Mouse (Mus musculus) brown adipose tissue, adult 24 weeks (tissue): ENCODE data around the gene Fam117a. TPM values are rescaled to one million over a fixed set of nuclear protein-coding genes. Genes with fewer than 3 reads are reported as not detected.

ENCODE experiments used
- H3K27ac ChIP-seq: fragments of 200-500 bp; replicated peaks from 2 replicates; pipeline ENCODE4 v1.5.1; 2012; ENCODE audit warnings: low read depth, mild to moderate bottlenecking, low read length
- H3K4me1 ChIP-seq: fragments of 200-500 bp; 2 replicates; pipeline ENCODE4 v1.6.1; 2012; ENCODE audit warnings: low read length, mixed read lengths; ENCODE audit not compliant: control insufficient read depth, insufficient read depth, insufficient read length
- H3K4me3 ChIP-seq: fragments of 200-500 bp; 2 replicates; pipeline ENCODE4 v1.5.1; 2012; ENCODE audit warnings: low read depth, mild to moderate bottlenecking, low read length, moderate library complexity; ENCODE audit not compliant: insufficient read depth
- polyA plus RNA-seq: library from polyadenylated mRNA; stranded (reverse); fragments of >200 nt; gene quantifications from 2 replicates; pipeline ENCODE4 v1.2.4, GENCODE M21; 2012; ENCODE audit not compliant: missing spikeins, insufficient read depth, insufficient read length

Gene Fam117a
- polyA plus RNA-seq, result 11.0 and 14.8 TPM in 2 replicates

DNA sequence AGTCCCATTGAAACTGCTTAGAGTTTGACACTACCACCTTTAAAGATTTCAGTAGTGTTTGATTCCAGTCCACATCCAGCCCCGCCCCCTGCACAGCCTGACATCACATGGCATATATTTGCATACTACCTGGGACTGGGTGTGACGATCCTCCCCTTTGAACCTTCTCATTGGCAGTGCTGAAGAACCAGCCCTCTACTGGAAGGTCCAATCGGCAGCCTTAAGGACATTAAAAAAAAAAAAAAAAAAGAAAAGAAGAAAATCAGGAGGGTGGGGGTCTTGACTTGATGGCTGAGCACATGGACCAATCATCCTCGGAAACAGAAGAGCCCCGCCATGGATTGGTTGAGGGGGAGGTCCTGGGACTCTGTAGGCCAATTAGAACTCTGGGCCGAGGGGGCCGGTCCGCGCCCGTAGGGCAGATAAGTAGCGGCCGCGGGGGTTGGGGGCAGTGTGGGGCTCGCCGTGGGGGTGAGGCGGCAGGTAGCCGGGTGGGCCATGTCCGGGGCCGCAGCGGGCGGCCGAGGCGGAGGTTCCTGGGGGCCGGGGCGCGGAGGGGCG is at the start of gene Fam117a:
Fam117a (plus strand) TSS at position 451 of the 561 bp plus-strand sequence.
- peaks cover 19% of the 10 kb centered on the region; the same call in 1 of the 2 replicates for H3K4me1 ChIP-seq
- H3K27ac ChIP-seq, result 0 out of 2 replicates have a peak within 1 kb of the TSS, but pooled peaks have one; percentile 15
- peak within 1 kb of the TSS; percentile 90 for H3K4me3 ChIP-seq

DNA sequence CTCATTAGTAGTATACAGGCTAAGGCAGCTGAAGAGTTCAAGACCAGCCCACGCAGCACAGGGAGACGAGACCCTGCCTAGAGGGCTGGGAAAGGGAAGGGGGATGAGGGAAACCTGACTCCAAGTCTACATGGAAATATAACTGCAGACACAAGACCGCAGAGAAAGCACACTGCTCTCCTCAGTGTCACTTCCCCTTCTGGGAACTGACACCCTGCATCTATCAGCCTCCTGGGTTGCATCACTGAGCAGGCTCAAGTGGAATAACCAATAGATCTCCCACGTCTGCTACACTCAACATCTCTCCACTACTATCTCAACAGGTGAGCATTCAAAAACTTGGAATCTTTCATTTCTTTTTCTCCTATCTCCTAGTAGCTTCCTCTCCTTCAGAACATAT is 44.8 kb upstream of the Fam117a start:
- H3K4me3 ChIP-seq, result no peak overlapping the region
- H3K27ac ChIP-seq, result no peak overlapping the region
- H3K4me1 ChIP-seq, result 0 out of 2 replicates have a peak, but pooled peaks cover 2% of the 10 kb centered on the region

DNA sequence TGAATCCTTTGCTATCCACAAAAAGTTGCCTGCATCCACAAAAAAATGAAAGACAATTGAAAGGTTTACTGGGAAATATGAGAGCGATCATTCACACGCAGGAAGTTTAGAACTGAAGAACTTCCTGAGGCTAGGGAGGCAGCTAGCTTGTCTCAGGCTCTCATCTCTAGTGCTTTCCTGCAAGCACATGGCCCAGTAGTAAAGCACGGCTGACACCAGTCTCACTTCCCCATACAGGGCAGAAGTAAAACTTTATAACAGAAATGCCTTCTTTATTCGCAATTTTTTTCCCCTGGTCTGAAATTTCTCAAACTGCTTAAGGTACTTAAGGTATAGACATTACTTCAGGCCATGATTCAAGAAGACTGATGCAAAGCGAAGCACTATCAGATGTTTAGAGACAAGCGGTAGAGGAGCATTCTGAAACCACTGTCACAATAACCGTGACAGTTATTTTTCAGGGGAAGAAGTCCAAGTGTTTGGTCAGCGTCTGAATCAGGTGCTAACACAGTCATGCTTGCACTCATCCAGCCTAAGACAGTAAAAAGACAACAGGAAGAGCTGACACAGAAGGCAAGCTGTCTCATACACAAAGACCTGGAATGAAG is 43.7 kb upstream of the Fam117a start:
- no peak overlapping the region for H3K4me3 ChIP-seq
- H3K4me1 ChIP-seq, result 0 out of 2 replicates have a peak, but pooled peaks cover 2% of the 10 kb centered on the region
- H3K27ac ChIP-seq, result no peak overlapping the region; the same call in 1 of the 2 replicates

DNA sequence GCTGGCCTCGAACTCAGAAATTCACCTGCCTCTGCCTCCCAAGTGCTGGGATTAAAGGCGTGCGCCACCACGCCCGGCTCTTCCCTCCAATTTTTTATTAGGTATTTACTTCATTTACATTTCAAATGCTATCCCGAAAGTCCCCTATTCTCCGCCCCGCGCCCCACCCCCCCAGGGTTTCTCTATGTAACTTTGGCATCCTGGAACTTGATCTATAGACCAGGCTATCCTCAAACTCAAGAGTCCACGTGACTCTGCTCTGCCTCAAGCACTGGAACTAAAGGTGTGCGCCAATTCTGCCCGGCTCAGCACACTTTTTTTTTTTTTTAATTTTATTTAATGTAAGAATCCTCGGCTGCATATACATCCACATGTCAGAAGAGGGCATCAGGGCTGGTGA is 41.1 kb upstream of the Fam117a start:
- Histone ChIP-seq H3K4me3 (no peak overlapping the region), H3K27ac (no peak overlapping the region), H3K4me1 (0 out of 2 replicates have a peak, but pooled peaks cover 2% of the 10 kb centered on the region)

DNA sequence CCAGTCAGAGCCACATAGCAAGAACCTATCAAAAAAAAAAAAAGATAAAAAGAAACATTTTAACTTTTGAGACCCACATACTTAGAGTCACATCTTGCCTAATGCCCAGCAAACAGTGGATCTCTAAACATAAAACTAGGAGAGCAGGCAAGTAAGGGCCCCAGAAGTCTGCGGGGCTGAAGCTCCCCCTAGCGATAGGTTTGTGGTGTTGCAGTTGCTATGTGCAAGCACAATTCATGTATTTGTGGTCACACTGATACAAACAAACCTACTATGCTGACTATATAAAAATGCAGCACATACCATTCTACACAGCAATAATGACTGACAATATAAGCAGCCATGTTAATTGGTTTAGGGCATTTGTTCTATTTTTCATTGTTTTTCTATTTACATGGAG is 38.7 kb upstream of the Fam117a start:
- H3K4me3 ChIP-seq, result no peak overlapping the region
- H3K4me1 ChIP-seq, result 0 out of 2 replicates have a peak, but pooled peaks cover 2% of the 10 kb centered on the region
- no peak overlapping the region for H3K27ac ChIP-seq

DNA sequence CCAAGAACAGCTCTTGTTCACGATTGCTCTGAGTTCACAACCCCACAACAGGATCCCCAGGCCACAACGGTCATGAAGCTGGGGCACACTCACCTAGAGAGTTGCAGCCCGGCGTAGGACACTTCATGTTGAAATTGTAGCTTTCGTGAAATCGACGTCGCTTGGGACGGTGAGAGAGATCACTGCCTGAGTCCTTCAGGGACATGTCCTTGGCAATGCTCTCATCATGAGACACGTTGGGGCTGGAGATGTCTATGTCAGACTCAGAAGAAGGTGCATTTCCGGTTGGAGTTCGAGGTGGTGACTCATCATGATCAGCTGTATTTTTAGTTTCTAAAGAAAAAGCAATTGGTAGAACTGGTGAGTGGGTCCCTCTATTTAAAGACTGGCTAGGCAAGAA is 36.9 kb upstream of the Fam117a start:
- H3K27ac ChIP-seq, result no peak overlapping the region
- no peak overlapping the region for H3K4me3 ChIP-seq
- no peaks in the 10 kb centered on the region for H3K4me1 ChIP-seq

DNA sequence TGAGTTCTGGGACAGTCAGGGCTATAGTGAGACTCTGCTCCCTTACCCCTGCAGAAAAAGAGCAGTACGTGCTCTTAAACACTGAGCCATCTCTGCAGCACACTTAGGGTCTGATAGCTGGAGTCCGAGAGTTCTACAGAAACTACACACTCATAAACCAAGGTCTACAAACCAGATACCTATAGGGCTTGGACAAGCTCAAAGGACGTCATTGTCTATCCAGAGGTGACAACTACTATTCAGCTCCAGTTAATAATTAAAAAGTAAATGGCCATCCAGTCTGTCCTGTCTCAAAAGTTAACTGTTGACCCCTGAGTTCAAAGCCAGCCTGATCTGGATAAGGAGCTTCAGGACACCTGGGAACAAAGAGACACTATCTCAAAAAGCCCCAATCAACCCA is 35.0 kb upstream of the Fam117a start:
- no peak overlapping the region for H3K4me3 ChIP-seq

DNA sequence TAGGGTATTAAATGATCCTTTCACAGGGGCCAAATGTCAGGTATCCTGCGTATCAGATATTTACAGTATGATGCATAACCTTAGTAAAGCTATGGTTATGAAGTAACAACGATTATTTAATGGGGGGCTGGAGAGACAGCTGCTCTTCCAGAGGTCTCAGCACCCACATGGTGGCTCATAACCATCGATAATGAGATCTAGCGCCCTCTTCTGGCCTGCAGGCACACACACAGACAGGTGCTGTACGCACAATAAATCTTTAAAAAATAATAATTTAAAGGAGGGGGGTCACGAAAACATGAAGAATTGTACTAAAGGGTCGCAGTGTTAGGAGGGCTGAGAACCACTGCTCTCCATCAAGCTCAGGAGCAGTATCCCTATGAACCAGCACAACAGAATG is 31.2 kb upstream of the Fam117a start:
- Histone ChIP-seq H3K4me1 (peaks cover 2% of the 10 kb centered on the region; the same call in 1 of the 2 replicates), H3K4me3 (no peak overlapping the region), H3K27ac (no peak overlapping the region)

More for the DNA sequence above, 35.0 kb upstream of the Fam117a start:
- no peaks in the 10 kb centered on the region for H3K4me1 ChIP-seq
- no peak overlapping the region for H3K27ac ChIP-seq

DNA sequence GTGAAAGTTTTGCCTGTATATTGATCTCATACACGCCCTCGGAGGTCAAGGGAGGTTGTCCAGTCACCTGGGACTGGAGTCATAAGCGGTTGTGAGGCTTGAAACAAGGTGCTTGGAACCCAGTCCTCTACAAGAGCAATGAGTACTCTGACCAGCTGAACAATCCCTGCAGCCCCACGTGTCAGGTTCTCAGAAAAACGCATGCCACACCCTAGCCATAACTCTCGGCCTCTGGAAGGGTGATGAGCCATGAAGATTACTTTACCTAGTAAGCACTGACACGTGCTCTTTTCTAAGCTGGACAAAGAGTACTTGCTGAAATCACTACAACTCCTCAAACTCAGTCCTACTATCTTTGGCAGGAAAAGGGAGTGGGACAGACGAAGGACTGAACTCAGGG is 29.3 kb upstream of the Fam117a start:
- Histone ChIP-seq H3K4me3 (no peak overlapping the region), H3K27ac (no peak overlapping the region), H3K4me1 (peaks cover 6% of the 10 kb centered on the region; the same call in 1 of the 2 replicates)

DNA sequence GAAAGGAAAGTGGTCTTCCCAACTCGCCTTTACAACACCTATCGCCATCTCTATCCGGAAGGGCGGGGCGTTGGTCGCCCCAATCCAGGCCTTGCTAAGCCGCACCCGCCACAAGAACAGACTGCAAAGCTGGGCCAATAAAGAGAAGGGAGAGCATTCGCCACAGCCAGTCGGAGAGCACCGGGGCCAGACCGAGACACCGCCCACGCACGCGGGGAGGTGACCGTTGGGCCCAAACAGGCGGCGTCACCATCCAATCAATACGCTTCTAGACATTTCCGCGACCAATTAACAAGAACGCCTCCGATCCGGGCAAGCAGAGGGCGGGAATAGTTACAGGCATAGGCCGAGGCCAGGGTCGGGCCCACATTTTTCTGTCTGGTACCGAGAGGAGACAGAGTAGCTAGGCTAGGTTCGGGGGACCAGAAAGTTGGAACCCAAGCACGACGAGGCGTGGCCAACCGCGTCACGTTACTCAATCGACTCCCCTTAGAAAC is 27.3 kb upstream of the Fam117a start:
- H3K27ac ChIP-seq, result peak overlapping the region; percentile 86
- H3K4me3 ChIP-seq, result peak overlapping the region; percentile 76
- peaks cover 6% of the 10 kb centered on the region; the same call in 1 of the 2 replicates for H3K4me1 ChIP-seq

DNA sequence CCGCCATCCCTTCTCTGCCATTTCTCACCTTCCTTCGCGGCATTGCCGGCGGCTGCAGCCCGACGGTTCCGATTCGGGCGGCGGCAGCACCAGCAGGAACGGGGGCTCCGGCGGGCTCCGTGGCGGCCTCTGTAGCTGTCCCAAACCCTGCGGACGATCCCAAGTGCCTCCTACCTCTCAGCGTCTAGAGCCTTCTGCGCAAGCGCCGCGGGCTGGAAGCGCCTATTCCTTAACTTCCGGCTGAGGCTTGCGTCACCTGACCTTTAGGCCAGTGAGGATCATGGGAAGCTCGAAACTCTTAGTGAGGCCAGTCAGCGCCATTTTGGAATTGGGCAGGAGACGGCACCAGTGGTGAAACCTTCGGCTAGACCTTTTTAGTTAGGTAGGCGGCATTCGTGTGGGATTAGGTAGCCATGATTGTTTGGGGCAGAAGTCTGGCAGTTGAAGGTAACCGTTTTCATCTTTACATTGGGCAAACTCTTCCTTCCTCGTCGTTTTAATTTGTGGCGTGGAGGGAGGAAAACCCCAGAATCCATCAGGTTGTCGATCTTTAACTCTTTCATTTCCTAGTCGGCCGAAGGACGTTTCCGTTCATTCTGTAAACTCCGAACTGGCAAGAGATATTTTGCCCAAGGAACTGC is 26.7 kb upstream of the Fam117a start, which contains the start of gene Kat7:
Kat7 (minus strand) TSS at position 240 of the 641 bp plus-strand sequence.
- Histone ChIP-seq H3K4me3 (peak within 1 kb of the TSS; percentile 76), H3K4me1 (peaks cover 6% of the 10 kb centered on the region; the same call in 1 of the 2 replicates), H3K27ac (peak within 1 kb of the TSS; percentile 90)

DNA sequence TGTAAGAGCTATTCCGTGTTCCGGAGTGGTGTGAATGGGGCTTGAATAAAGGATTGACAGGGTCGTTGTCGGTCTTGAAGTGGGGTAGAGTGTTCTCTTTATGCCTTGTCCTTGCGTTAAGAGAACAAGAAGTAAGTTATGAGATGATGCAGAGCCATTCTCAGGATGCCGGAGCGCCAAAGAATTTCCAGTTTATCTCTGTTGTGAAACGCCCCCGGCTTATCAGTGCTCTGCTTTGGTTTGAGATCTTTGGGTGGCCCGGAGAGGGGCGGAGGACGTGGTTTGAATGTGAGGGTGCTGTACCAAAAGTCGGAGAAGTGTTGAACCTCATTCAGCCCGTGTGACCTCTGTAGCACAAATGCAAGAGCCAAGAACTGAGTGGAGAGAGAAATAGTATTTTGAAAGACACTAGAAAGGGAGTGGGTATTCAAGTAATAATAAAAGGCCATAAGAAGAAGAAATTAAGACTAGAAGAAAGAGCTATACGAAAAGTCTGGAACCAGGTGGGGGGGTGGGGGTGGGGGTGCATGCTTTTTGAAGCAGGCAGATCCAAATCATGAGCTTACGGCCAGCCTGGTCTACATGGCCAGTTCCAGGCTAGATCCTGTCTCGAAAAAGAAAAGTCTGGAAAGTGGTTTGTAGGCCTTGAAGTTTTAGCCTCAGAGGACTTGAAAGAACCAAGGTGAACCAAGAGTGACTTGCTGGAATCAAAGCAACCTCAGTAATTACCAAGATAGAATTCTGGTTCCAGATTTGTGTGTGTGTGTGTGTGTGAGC is 26.0 kb upstream of the Fam117a start:
- peak overlapping the region; percentile 90 for H3K27ac ChIP-seq
- peak overlapping the region; percentile 70 for H3K4me3 ChIP-seq
- H3K4me1 ChIP-seq, result peaks cover 6% of the 10 kb centered on the region; the same call in 1 of the 2 replicates

DNA sequence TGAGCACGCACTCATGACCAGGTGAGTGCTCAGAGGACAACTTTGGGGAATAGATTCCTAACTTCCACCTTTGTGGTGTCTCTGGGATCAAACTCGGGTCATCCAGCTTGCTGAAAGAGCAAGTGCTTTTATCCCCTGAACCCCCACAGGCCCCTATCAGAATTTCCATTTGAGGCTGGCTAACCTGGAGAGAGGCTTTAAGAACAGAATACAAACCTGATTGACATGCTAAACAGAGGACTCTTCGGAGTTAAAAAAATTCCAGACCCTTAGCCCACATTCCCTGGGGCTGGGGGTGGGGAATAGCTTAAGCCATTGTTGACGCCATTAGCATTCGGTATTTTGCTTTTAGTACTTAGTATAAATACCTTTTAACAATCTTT is 25.4 kb upstream of the Fam117a start:
- H3K27ac ChIP-seq, result peak overlapping the region; percentile 79
- peak overlapping the region; percentile 70 for H3K4me3 ChIP-seq
- peaks cover 6% of the 10 kb centered on the region; the same call in 1 of the 2 replicates for H3K4me1 ChIP-seq

DNA sequence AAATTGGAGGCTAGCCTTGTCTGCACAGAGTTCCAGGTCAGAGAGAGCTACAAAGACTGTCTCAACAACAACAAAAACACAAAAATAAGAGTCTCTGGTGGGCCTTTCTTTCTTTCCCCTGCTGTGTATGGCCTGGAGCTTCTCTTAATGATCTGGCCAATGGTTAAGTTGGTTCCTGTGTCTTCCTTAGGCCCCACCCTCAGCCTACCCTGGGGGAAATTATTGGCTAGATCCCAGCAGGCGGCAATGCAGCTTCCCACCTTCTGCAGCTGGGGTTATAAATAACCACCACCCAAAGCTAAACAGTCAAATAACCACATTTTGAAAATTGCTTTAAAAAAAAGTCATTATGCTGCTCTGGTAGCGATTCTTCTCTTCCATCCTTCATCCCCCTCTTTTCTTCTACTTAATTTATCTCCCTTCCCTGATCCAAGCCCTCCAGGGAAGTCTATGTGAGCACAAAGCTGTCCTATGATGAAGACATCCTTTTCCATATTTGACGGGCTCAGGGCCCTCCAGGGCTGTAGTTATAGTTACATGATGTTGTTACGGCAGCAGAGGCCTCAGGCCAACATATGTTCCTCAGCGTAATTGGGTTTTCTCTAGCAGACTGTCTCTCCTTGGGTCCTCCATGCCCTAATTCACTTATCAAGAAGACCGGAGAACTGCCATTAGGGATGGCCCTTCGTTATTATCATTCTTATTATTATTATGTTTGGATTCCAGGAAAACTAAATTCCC is 21.4 kb upstream of the Fam117a start:
- Histone ChIP-seq H3K27ac (no peak overlapping the region), H3K4me1 (peaks cover 4% of the 10 kb centered on the region; the same call in 1 of the 2 replicates), H3K4me3 (no peak overlapping the region)
